Mouse (Mus musculus) spleen, adult 2 months (tissue): ENCODE data around the gene 1700012B07Rik. TPM values are rescaled to one million over a fixed set of nuclear protein-coding genes. Genes with fewer than 3 reads are reported as not detected.

Experiments
- DNase-seq, 2 experiments: peaks; one replicate each; pipeline versions ENCODE4 v3.0.0 to v3.0.0-alpha.2; 2012 to 2021; ENCODE audit warnings: low spot score in 2 of 2, low read depth in 1 of 2
- H3K27ac ChIP-seq: fragments of 200-500 bp; 2 replicates; pipeline ENCODE4 v1.5.1; 2012; ENCODE audit warnings: low read length, inconsistent platforms; ENCODE audit not compliant: insufficient read depth
- H3K27me3 ChIP-seq: fragments of 200-500 bp; 2 replicates; pipeline ENCODE4 v1.6.1; 2012; ENCODE audit warnings: mild to moderate bottlenecking, moderate library complexity, low read length, inconsistent platforms; ENCODE audit not compliant: control insufficient read depth, insufficient read depth
- H3K36me3 ChIP-seq: fragments of 200-500 bp; 2 replicates; pipeline ENCODE4 v1.6.1; 2012; ENCODE audit warnings: mild to moderate bottlenecking, low read length, inconsistent platforms; ENCODE audit not compliant: control insufficient read depth, insufficient read depth
- H3K4me1 ChIP-seq: fragments of 200-500 bp; 2 replicates; pipeline ENCODE4 v1.6.1; 2011; ENCODE audit warnings: inconsistent platforms; ENCODE audit not compliant: control insufficient read depth, insufficient read depth, insufficient read length
- H3K4me3 ChIP-seq: fragments of 200-500 bp; 2 replicates; pipeline ENCODE4 v1.5.1; 2011; ENCODE audit warnings: mild to moderate bottlenecking, inconsistent platforms; ENCODE audit not compliant: insufficient read depth, insufficient read length; ENCODE audit errors: extremely low read depth
- CTCF ChIP-seq: fragments of 200-500 bp; IDR thresholded peaks from 2 replicates; pipeline ENCODE4 v1.5.1; 2011; ENCODE audit warnings: mild to moderate bottlenecking, inconsistent platforms; ENCODE audit not compliant: insufficient read depth, insufficient read length, insufficient replicate concordance; ENCODE audit errors: extremely low read depth
- POLR2A ChIP-seq: fragments of 200-500 bp; IDR thresholded peaks from 2 replicates; pipeline ENCODE4 v1.6.1; 2011; ENCODE audit warnings: low read depth, low read length, inconsistent platforms
- WGBS: fragments of 180-500 bp; shearing (Covaris S2); methylation state at CpG from one replicate; pipeline ENCODE4 v1.1.7; 2018; 5-methylcytosine and 5-hydroxymethylcytosine counted together
- polyA plus RNA-seq: library from polyadenylated mRNA; depleted of rRNA; stranded (reverse); fragments of >200 nt; gene quantifications from 2 replicates; pipeline ENCODE4 v1.2.3, GENCODE M21; 2012

1700012B07Rik gene
- polyA plus RNA-seq, 1 experiment = not detected

GRCm38 (mm10) chr11:109860508-109860907, 32.7 kb upstream of the 1700012B07Rik start:
- peak; percentile 96; the same call in 1 of the 2 replicates for TF ChIP-seq CTCF
- TF ChIP-seq POLR2A = no peak
- DNase-seq = peak; percentile 67 to 69
- Histone ChIP-seq H3K36me3 (no peaks in the 10 kb centered on the region), H3K4me1 (no peaks in the 10 kb centered on the region), H3K27me3 (no peaks in the 10 kb centered on the region), H3K27ac (peak overlapping the region; percentile 75), H3K4me3 (peak overlapping the region; percentile 35)
- 0% methylated on average over 10 of the region's 10 CpGs for WGBS

- H3K36me3 ChIP-seq = no peaks in the 10 kb centered on the region
- peak; percentile 51 to 68 for DNase-seq
- peak overlapping the region; percentile 75 for H3K27ac ChIP-seq
- no peaks in the 10 kb centered on the region for H3K27me3 ChIP-seq
- 3% methylated on average over 14 of the region's 14 CpGs for WGBS
- TF ChIP-seq CTCF (no peak), POLR2A (no peak)
- H3K4me3 ChIP-seq = peak overlapping the region; percentile 35
- no peaks in the 10 kb centered on the region for H3K4me1 ChIP-seq
Measured at GRCm38 (mm10) chr11:109859939-109860469, 32.2 kb upstream of the 1700012B07Rik start.

GRCm38 (mm10) chr11:109859441-109859840, 31.6 kb upstream of the 1700012B07Rik start:
- Histone ChIP-seq H3K36me3 (no peaks in the 10 kb centered on the region), H3K27ac (peak overlapping the region; percentile 75), H3K27me3 (no peaks in the 10 kb centered on the region), H3K4me1 (no peaks in the 10 kb centered on the region), H3K4me3 (no peak overlapping the region)
- TF ChIP-seq POLR2A (no peak), CTCF (no peak)
- WGBS = 84% methylated on average over 4 of the region's 4 CpGs
- DNase-seq = no peak

GRCm38 (mm10) chr11:109857086-109857485, 29.2 kb upstream of the 1700012B07Rik start:
- TF ChIP-seq CTCF (no peak), POLR2A (no peak)
- no peak overlapping the region for H3K27ac ChIP-seq
- H3K4me3 ChIP-seq = no peak overlapping the region
- no peaks in the 10 kb centered on the region for H3K27me3 ChIP-seq
- DNase-seq = no peak
- H3K36me3 ChIP-seq = no peaks in the 10 kb centered on the region
- H3K4me1 ChIP-seq = no peaks in the 10 kb centered on the region
- 79% methylated on average over 10 of the region's 10 CpGs for WGBS

GRCm38 (mm10) chr11:109854056-109854455, 26.2 kb upstream of the 1700012B07Rik start:
- DNase-seq = no peak
- H3K4me3 ChIP-seq = no peak overlapping the region
- TF ChIP-seq CTCF (no peak), POLR2A (no peak)
- no peaks in the 10 kb centered on the region for H3K4me1 ChIP-seq
- H3K27me3 ChIP-seq = no peaks in the 10 kb centered on the region
- WGBS = 84% methylated on average over 8 of the region's 8 CpGs
- H3K36me3 ChIP-seq = no peaks in the 10 kb centered on the region
- H3K27ac ChIP-seq = no peak overlapping the region

- no peaks in the 10 kb centered on the region for H3K27me3 ChIP-seq
- no peak for DNase-seq
- WGBS = 73% methylated on average over 17 of the region's 17 CpGs
- H3K27ac ChIP-seq = no peak overlapping the region
- H3K4me3 ChIP-seq = no peak overlapping the region
- no peaks in the 10 kb centered on the region for H3K4me1 ChIP-seq
- H3K36me3 ChIP-seq = no peaks in the 10 kb centered on the region
- TF ChIP-seq CTCF = no peak
- no peak for TF ChIP-seq POLR2A
Measured at GRCm38 (mm10) chr11:109853228-109853966, 25.6 kb upstream of the 1700012B07Rik start.

GRCm38 (mm10) chr11:109851996-109852395, 24.1 kb upstream of the 1700012B07Rik start:
- WGBS = 90% methylated on average over 4 of the region's 4 CpGs
- no peak overlapping the region for H3K27ac ChIP-seq
- no peaks in the 10 kb centered on the region for H3K36me3 ChIP-seq
- H3K4me3 ChIP-seq = no peak overlapping the region
- TF ChIP-seq POLR2A = no peak
- TF ChIP-seq CTCF = no peak
- H3K4me1 ChIP-seq = no peaks in the 10 kb centered on the region
- no peaks in the 10 kb centered on the region for H3K27me3 ChIP-seq
- no peak for DNase-seq
